Mouse (Mus musculus) spleen, embryonic (tissue): ENCODE data around the gene Ssbp3.

ENCODE experiments used
- CTCF ChIA-PET: fragments of 350-600 bp; sonication (Branson Sonifier 250); formaldehyde crosslinking; loops from one replicate; lab custom pipeline; 2022; lab: Charles Lee

The Ssbp3 gene

GRCm38 (mm10) chr4:106910201-106911172 is at the start of gene Ssbp3:
Gene Ssbp3, plus strand, starts transcription at chr4:106910701.
- CTCF ChIA-PET = interaction anchor here (1.0 kb wide), 1 partner anchor 403 kb away, joined by 3 read pairs; no protein-coding TSS in a partner anchor

- CTCF ChIA-PET = no interaction called here
Measured at GRCm38 (mm10) chr4:106861871-106862270, 48.6 kb upstream of the Ssbp3 start.

- CTCF ChIA-PET = no interaction called here
Measured at GRCm38 (mm10) chr4:106862317-106862716, 48.2 kb upstream of the Ssbp3 start.

GRCm38 (mm10) chr4:106862767-106863370 is 47.6 kb upstream of the Ssbp3 start:
- CTCF ChIA-PET = no interaction called here

GRCm38 (mm10) chr4:106865415-106866110 is 44.9 kb upstream of the Ssbp3 start:
- CTCF ChIA-PET = no interaction called here

GRCm38 (mm10) chr4:106866381-106866780 is 44.1 kb upstream of the Ssbp3 start:
- CTCF ChIA-PET = no interaction called here

- CTCF ChIA-PET = no interaction called here
Measured at GRCm38 (mm10) chr4:106866845-106867244, 43.7 kb upstream of the Ssbp3 start.

GRCm38 (mm10) chr4:106868737-106869438 is 41.6 kb upstream of the Ssbp3 start:
- CTCF ChIA-PET = interaction anchor here (0.6 to 0.7 kb wide), 2 partner anchors 9 to 32 kb away, joined by 6 to 8 read pairs; no protein-coding TSS in a partner anchor

GRCm38 (mm10) chr4:106869539-106869951 is 41.0 kb upstream of the Ssbp3 start:
- CTCF ChIA-PET = no interaction called here

- CTCF ChIA-PET = no interaction called here
Measured at GRCm38 (mm10) chr4:106870556-106870955, 39.9 kb upstream of the Ssbp3 start.

- CTCF ChIA-PET = no interaction called here
Measured at GRCm38 (mm10) chr4:106874501-106874900, 36.0 kb upstream of the Ssbp3 start.

GRCm38 (mm10) chr4:106881101-106881500 is 29.4 kb upstream of the Ssbp3 start:
- CTCF ChIA-PET = no interaction called here

- CTCF ChIA-PET = no interaction called here
Measured at GRCm38 (mm10) chr4:106883149-106883548, 27.4 kb upstream of the Ssbp3 start.

GRCm38 (mm10) chr4:106886307-106887085 is 24.0 kb upstream of the Ssbp3 start:
- CTCF ChIA-PET = no interaction called here

GRCm38 (mm10) chr4:106896086-106896485 is 14.4 kb upstream of the Ssbp3 start:
- CTCF ChIA-PET = interaction anchor here (0.8 kb wide), 1 partner anchor 11 kb away, joined by 3 read pairs; no protein-coding TSS in a partner anchor

- CTCF ChIA-PET = no interaction called here
Measured at GRCm38 (mm10) chr4:106898923-106899322, 11.6 kb upstream of the Ssbp3 start.

GRCm38 (mm10) chr4:106899471-106899870 is 11.0 kb upstream of the Ssbp3 start:
- CTCF ChIA-PET = no interaction called here

GRCm38 (mm10) chr4:106900718-106901117 is 9.8 kb upstream of the Ssbp3 start:
- CTCF ChIA-PET = interaction anchor here (0.6 kb wide), 1 partner anchor 32 kb away, joined by 8 read pairs; no protein-coding TSS in a partner anchor

GRCm38 (mm10) chr4:106901610-106902009 is 8.9 kb upstream of the Ssbp3 start:
- CTCF ChIA-PET = interaction anchor here (0.6 kb wide), 1 partner anchor 620 kb away, joined by 4 read pairs; no protein-coding TSS in a partner anchor

GRCm38 (mm10) chr4:106902157-106902556 is 8.3 kb upstream of the Ssbp3 start:
- CTCF ChIA-PET = interaction anchor here (0.6 kb wide), 2 partner anchors 14 to 619 kb away, joined by 3 to 4 read pairs; no protein-coding TSS in a partner anchor
